Mouse (Mus musculus) heart, embryonic 14.5 days (tissue): Measurements from ENCODE around the gene Zcchc3. TPM values are rescaled to one million over a fixed set of nuclear protein-coding genes. Genes with fewer than 3 reads are reported as not detected.

ENCODE experiments used
- ATAC-seq: fragments of 200-750 bp; cut with Nextera tagmentation; 2 replicates; pipeline ENCODE4 v1.8.0; 2017; ENCODE audit warnings: low read depth, moderate TSS enrichment; ENCODE audit not compliant: insufficient number of reproducible peaks, insufficient read depth, low FRiP score
- H3K27ac ChIP-seq, 2 experiments: fragments of 200-500 bp in 1 of 2; fragments of 300-500 bp in 1 of 2; sonication (generic) in 1 of 2; replicated peaks in 1 of 2; 2 replicates each; pipeline ENCODE4 v1.5.1; 2012 to 2014; ENCODE audit warnings: low read depth in 2 of 2, low read length in 2 of 2, control low read depth in 1 of 2, mild to moderate bottlenecking in 1 of 2, mixed read lengths in 1 of 2; ENCODE audit not compliant: control insufficient read depth in 1 of 2, insufficient read depth in 1 of 2
- H3K27me3 ChIP-seq: fragments of 300-500 bp; sonication (generic); 2 replicates; pipeline ENCODE4 v1.6.1; 2014; ENCODE audit warnings: mild to moderate bottlenecking, low read length, control low read depth; ENCODE audit not compliant: control insufficient read depth, insufficient read depth
- H3K36me3 ChIP-seq: fragments of 300-500 bp; sonication (generic); 2 replicates; pipeline ENCODE4 v1.6.1; 2014; ENCODE audit warnings: mild to moderate bottlenecking, control low read depth, low read length, mixed read lengths; ENCODE audit not compliant: control insufficient read depth, insufficient read depth
- H3K4me1 ChIP-seq, 2 experiments: fragments of 200-500 bp in 1 of 2; fragments of 300-500 bp in 1 of 2; sonication (generic) in 1 of 2; 2 replicates each; pipeline ENCODE4 v1.6.1; 2012 to 2014; ENCODE audit warnings: low read length in 2 of 2, control low read depth in 1 of 2, mixed read lengths in 1 of 2; ENCODE audit not compliant: control insufficient read depth in 2 of 2, insufficient read depth in 2 of 2
- H3K4me2 ChIP-seq: fragments of 300-500 bp; sonication (generic); 2 replicates; pipeline ENCODE4 v1.6.1; 2014; ENCODE audit warnings: mild to moderate bottlenecking, low read length
- H3K4me3 ChIP-seq, 2 experiments: fragments of 200-500 bp in 1 of 2; fragments of 300-500 bp in 1 of 2; sonication (generic) in 1 of 2; 2 replicates each; pipeline ENCODE4 v1.5.1; 2012 to 2014; ENCODE audit warnings: low read length in 2 of 2, mild to moderate bottlenecking in 2 of 2, control low read depth in 1 of 2, low read depth in 1 of 2, moderate library complexity in 1 of 2; ENCODE audit not compliant: control insufficient read depth in 1 of 2, insufficient read depth in 1 of 2
- H3K9ac ChIP-seq: fragments of 300-500 bp; sonication (generic); 2 replicates; pipeline ENCODE4 v1.6.1; 2014; ENCODE audit warnings: mild to moderate bottlenecking, low read length
- H3K9me3 ChIP-seq: fragments of 300-500 bp; sonication (generic); 2 replicates; pipeline ENCODE4 v1.6.1; 2016; ENCODE audit warnings: low read length, control low read depth; ENCODE audit not compliant: control insufficient read depth
- WGBS: fragments of 180-500 bp; shearing (Covaris S2); extraction: QIAGEN DNeasy Blood & Tissue Kit; methylation state at CpG from one replicate; pipeline ENCODE4 v1.1.7; 2014; 5-methylcytosine and 5-hydroxymethylcytosine counted together
- polyA plus RNA-seq: library from polyadenylated mRNA; unstranded; fragments of >200 nt; fragmentation: Nextera tagmentation; extraction: Ambion mirVana; gene quantifications from 2 replicates; pipeline ENCODE4 v1.2.1, GENCODE M21; 2014

Gene Zcchc3
- polyA plus RNA-seq, 1 experiment from 2014 or later = 36.1 TPM

- peak overlapping the region in 1 of 2 experiments; percentile 94; a peak in 1 of 4 replicates for H3K4me3 ChIP-seq
- peak overlapping the region; percentile 100; the same call in 1 of the 2 replicates for H3K9ac ChIP-seq
- peak overlapping the region; percentile 93 for H3K4me2 ChIP-seq
- peak overlapping the region; percentile 96 to 99 for H3K27ac ChIP-seq
- WGBS = 94% methylated on average over 3 of the region's 3 CpGs
- ATAC-seq = no peak
- H3K36me3 ChIP-seq = peaks cover 7% of the 10 kb centered on the region; the same call in 1 of the 2 replicates
- H3K9me3 ChIP-seq = peaks cover 8% of the 10 kb centered on the region; the same call in 1 of the 2 replicates
- peaks cover 11 to 22% of the 10 kb centered on the region in 2 experiments for H3K4me1 ChIP-seq
- no peaks in the 10 kb centered on the region for H3K27me3 ChIP-seq
These were observed 959 bp upstream of the Zcchc3 start for GRCm38 (mm10) chr2:152415786-152416185.

DNA sequence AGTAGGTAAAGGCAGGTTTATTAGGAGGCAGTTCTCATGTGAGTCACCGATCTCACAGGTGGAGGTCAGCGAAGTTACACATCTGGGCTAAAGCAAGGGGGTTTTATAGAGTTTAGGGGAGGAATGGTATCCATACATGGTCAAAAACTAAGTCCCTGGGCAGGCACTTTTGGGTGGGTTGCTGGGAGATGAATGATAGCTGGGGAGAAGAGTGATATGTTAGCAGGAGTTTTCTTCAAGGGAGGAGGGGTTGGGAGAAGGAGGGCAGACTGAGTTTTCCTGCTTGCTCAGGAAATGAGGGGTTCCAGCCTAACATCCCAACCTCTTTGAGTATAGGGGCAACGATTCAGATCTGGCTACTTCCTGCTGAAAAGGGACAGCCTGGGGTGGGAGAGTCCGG lies 460 bp upstream of the Zcchc3 start, which contains the start of gene 6820408C15Rik:
Gene 6820408C15Rik (plus strand): TSS at position 301 of the 400 bp plus-strand sequence.
- Histone ChIP-seq H3K4me3 (peak within 1 kb of the TSS; percentile 82 to 94), H3K27ac (peak within 1 kb of the TSS; percentile 96 to 99), H3K4me2 (peak within 1 kb of the TSS; percentile 93), H3K9ac (peak within 1 kb of the TSS; percentile 100), H3K4me1 (peaks cover 15 to 27% of the 10 kb centered on the region in 2 experiments), H3K27me3 (no peaks in the 10 kb centered on the region), H3K36me3 (peaks cover 7% of the 10 kb centered on the region; the same call in 1 of the 2 replicates), H3K9me3 (peaks cover 8% of the 10 kb centered on the region; the same call in 1 of the 2 replicates)
- WGBS = 18% methylated on average over 4 of the region's 4 CpGs
- no peak for ATAC-seq

- Histone ChIP-seq H3K4me3 (peak overlapping the region; percentile 82 to 94), H3K9me3 (0 out of 2 replicates have a peak, but pooled peaks cover 6% of the 10 kb centered on the region), H3K27ac (peak overlapping the region; percentile 96 to 99), H3K36me3 (peaks cover 7% of the 10 kb centered on the region; the same call in 1 of the 2 replicates), H3K4me1 (peaks cover 21 to 33% of the 10 kb centered on the region in 2 experiments), H3K27me3 (no peaks in the 10 kb centered on the region), H3K9ac (peak overlapping the region; percentile 100), H3K4me2 (peak overlapping the region; percentile 93)
- ATAC-seq = 0 out of 2 replicates have a peak, but pooled peaks have one; percentile 2
- WGBS = under 1% methylated on average over 86 of the region's 86 CpGs
These were observed 852 bp downstream of the Zcchc3 start for GRCm38 (mm10) chr2:152413765-152414584.

DNA sequence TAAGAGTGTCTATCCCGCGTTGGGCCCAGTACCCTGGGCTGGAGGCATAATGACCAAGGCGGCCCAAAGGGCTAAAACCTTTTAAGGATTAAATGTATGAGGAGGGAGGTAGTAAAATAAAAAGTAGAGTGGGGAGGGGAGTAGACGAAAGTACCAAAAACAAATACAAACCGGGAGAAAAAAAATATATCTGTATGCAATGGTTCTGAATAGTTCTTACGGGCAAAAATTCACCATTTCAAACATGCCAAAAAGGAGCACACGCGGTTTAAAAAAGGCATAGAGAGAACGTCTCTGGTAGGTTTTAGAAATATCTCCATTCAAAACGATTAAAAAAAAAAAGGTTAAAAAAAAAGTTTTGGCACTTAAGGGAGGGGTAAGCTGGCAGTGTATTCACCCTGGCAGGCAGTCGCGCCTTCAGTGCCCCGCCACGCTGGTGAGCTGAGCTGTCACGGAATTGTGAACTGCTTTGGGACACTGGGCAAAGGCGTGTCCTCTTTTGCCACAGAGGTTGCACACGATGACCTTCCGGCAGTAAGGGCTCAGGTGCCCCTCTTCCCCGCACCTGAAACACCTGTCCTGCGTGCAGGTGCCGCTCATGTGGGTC lies 1.6 kb downstream of the Zcchc3 start:
- peak overlapping the region; percentile 93 for H3K4me2 ChIP-seq
- ATAC-seq = no peak
- WGBS = 1% methylated on average over 21 of the region's 21 CpGs
- peaks cover 21 to 33% of the 10 kb centered on the region in 2 experiments for H3K4me1 ChIP-seq
- 0 out of 2 replicates have a peak, but pooled peaks cover 6% of the 10 kb centered on the region for H3K9me3 ChIP-seq
- H3K9ac ChIP-seq = peak overlapping the region; percentile 100
- H3K27ac ChIP-seq = peak overlapping the region; percentile 96 to 99
- H3K36me3 ChIP-seq = peaks cover 7% of the 10 kb centered on the region; the same call in 1 of the 2 replicates
- H3K27me3 ChIP-seq = no peaks in the 10 kb centered on the region
- peak overlapping the region; percentile 82 to 94 for H3K4me3 ChIP-seq

DNA sequence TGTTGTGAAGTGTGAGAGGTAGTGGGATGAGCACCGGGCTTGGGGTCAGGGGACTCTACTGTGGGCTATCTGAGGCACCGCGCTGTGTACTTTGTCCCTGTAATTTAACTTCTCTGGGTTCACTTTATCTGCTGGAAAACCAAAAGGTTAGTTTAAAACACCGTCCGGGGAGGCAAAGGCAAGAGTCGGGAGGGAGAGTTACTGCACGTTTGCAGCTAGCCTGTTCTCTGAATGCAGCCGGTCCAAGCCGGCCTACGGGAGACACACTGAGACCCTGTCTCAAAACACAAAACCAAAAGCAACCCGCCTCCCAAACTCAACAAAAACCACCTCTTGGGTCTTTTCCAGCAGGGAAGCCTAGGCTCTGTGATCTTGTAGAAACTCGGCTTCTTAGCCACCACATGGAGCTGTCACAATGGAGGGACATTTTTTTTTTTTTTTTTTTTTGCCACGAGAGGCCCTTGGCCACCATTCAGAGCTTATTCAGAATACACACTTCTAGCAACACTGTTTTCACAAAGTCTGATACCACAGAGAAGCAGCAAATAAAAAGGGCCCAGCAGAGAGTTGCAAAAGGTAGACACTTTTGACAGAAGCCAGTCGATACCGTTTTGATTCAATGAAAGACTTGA lies 2.2 kb downstream of the Zcchc3 start:
- no peaks in the 10 kb centered on the region for H3K27me3 ChIP-seq
- H3K9ac ChIP-seq = peak overlapping the region; percentile 100
- H3K36me3 ChIP-seq = peaks cover 7% of the 10 kb centered on the region; the same call in 1 of the 2 replicates
- H3K9me3 ChIP-seq = 0 out of 2 replicates have a peak, but pooled peaks cover 6% of the 10 kb centered on the region
- no peak for ATAC-seq
- H3K4me3 ChIP-seq = peak overlapping the region; percentile 82 to 94
- 3% methylated on average over 15 of the region's 15 CpGs for WGBS
- peak overlapping the region; percentile 93 for H3K4me2 ChIP-seq
- peak overlapping the region; percentile 96 to 99 for H3K27ac ChIP-seq
- peaks cover 21 to 33% of the 10 kb centered on the region in 2 experiments for H3K4me1 ChIP-seq

DNA sequence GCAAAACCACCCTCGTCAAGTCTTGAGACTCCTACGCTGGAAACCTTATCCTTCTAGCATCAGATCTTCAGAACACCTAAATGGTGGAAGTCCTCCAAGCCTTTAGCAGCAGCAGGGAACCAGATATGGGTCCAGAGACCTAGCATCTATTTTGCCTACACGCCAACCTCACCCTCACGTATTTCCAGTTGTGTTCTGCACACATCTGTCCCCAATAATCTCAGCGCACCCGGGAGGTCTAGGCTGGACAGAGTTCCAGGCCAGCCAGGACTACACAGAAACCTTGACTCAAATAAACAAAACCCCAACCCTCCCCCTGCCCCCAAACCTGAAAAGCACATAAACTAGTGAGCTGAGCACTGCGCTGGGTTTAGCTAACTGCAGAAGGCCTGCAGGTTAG lies 3.4 kb downstream of the Zcchc3 start:
- Histone ChIP-seq H3K4me2 (peak overlapping the region; percentile 93), H3K9me3 (0 out of 2 replicates have a peak, but pooled peaks cover 6% of the 10 kb centered on the region), H3K9ac (peak overlapping the region; percentile 100), H3K4me3 (peak overlapping the region; percentile 82 to 94), H3K36me3 (peaks cover 7% of the 10 kb centered on the region; the same call in 1 of the 2 replicates), H3K27me3 (no peaks in the 10 kb centered on the region), H3K27ac (peak overlapping the region; percentile 96 to 99), H3K4me1 (peaks cover 22 to 36% of the 10 kb centered on the region in 2 experiments)
- ATAC-seq = no peak
- 9% methylated on average over 7 of the region's 7 CpGs for WGBS

DNA sequence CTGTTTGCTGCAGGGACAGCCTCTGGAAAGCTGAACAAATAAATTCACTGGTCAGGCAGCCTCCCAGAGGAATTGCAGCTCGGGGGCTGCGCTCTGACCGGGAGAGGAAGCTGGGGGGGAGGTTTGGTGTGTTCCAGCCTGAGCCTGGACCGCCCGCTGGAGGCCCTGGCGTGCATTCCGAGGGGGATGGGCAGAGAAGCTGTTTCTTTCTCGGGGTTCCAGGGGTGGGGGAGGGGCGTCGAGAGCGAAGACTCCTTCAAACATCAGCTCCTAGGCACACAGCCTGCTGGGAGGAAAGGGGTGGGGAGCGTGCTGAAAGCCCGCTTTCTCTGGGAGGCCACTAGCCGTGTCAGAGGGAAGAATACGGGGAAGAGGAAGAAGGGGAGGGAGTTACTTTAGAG lies 3.9 kb downstream of the Zcchc3 start:
- Histone ChIP-seq H3K4me3 (peak overlapping the region; percentile 82 to 94), H3K9ac (peak overlapping the region; percentile 100), H3K4me2 (peak overlapping the region; percentile 93), H3K9me3 (0 out of 2 replicates have a peak, but pooled peaks cover under 1% of the 10 kb centered on the region), H3K4me1 (peaks cover 24 to 38% of the 10 kb centered on the region in 2 experiments), H3K27ac (peak overlapping the region; percentile 96 to 99), H3K36me3 (peaks cover 7% of the 10 kb centered on the region; the same call in 1 of the 2 replicates), H3K27me3 (no peaks in the 10 kb centered on the region)
- ATAC-seq = peak; percentile 62
- WGBS = 0% methylated on average over 15 of the region's 15 CpGs
